Mouse (Mus musculus): ENCODE data around the gene Uvrag. TPM values are rescaled to one million over a fixed set of nuclear protein-coding genes. Genes with fewer than 3 reads are reported as not detected.

The Uvrag gene
- polyA plus RNA-seq, 1 experiment = 11.5 TPM

- H3K27ac ChIP-seq (replicated peaks; ENCODE audit: low read depth, low read length) = no peak overlapping the region
- H3K4me1 ChIP-seq (ENCODE audit: control insufficient read depth, insufficient read depth, insufficient read length, low read length) = peaks cover 8% of the 10 kb centered on the region
- no peak overlapping the region for H3K4me3 ChIP-seq (ENCODE audit: insufficient read depth, low read depth, low read length)
Measured at GRCm38 (mm10) chr7:98938621-98939020, 202.3 kb downstream of the Uvrag start.

- Histone ChIP-seq H3K27ac (replicated peaks; ENCODE audit: low read depth, low read length) (no peak overlapping the region), H3K4me1 (ENCODE audit: control insufficient read depth, insufficient read depth, insufficient read length, low read length) (peaks cover 8% of the 10 kb centered on the region), H3K4me3 (ENCODE audit: insufficient read depth, low read depth, low read length) (no peak overlapping the region)
Measured at GRCm38 (mm10) chr7:98937079-98937813, 203.7 kb downstream of the Uvrag start.

- Histone ChIP-seq H3K27ac (replicated peaks; ENCODE audit: low read depth, low read length) (no peak overlapping the region), H3K4me3 (ENCODE audit: insufficient read depth, low read depth, low read length) (no peak overlapping the region), H3K4me1 (ENCODE audit: control insufficient read depth, insufficient read depth, insufficient read length, low read length) (peaks cover 8% of the 10 kb centered on the region)
Measured at GRCm38 (mm10) chr7:98935757-98936156, 205.2 kb downstream of the Uvrag start.

- Histone ChIP-seq H3K27ac (replicated peaks; ENCODE audit: low read depth, low read length) (peak overlapping the region; percentile 45; the same call in 1 of the 2 replicates), H3K4me1 (ENCODE audit: control insufficient read depth, insufficient read depth, insufficient read length, low read length) (peaks cover 8% of the 10 kb centered on the region), H3K4me3 (ENCODE audit: insufficient read depth, low read depth, low read length) (no peak overlapping the region)
Measured at GRCm38 (mm10) chr7:98935193-98935592, 205.7 kb downstream of the Uvrag start.

GRCm38 (mm10) chr7:98928336-98929025, 212.5 kb downstream of the Uvrag start:
- no peak overlapping the region for H3K4me3 ChIP-seq (ENCODE audit: insufficient read depth, low read depth, low read length)
- H3K27ac ChIP-seq (replicated peaks; ENCODE audit: low read depth, low read length) = peak overlapping the region; percentile 91
- peaks cover 16% of the 10 kb centered on the region for H3K4me1 ChIP-seq (ENCODE audit: control insufficient read depth, insufficient read depth, insufficient read length, low read length)

- H3K4me1 ChIP-seq (ENCODE audit: control insufficient read depth, insufficient read depth, insufficient read length, low read length) = peaks cover 17% of the 10 kb centered on the region
- no peak overlapping the region for H3K4me3 ChIP-seq (ENCODE audit: insufficient read depth, low read depth, low read length)
- no peak overlapping the region for H3K27ac ChIP-seq (replicated peaks; ENCODE audit: low read depth, low read length)
Measured at GRCm38 (mm10) chr7:98926906-98927528, 213.9 kb downstream of the Uvrag start.

GRCm38 (mm10) chr7:98924380-98924869, 216.5 kb downstream of the Uvrag start:
- Histone ChIP-seq H3K4me3 (ENCODE audit: insufficient read depth, low read depth, low read length) (no peak overlapping the region), H3K27ac (replicated peaks; ENCODE audit: low read depth, low read length) (peak overlapping the region; percentile 26; the same call in 1 of the 2 replicates), H3K4me1 (ENCODE audit: control insufficient read depth, insufficient read depth, insufficient read length, low read length) (peaks cover 14% of the 10 kb centered on the region)

GRCm38 (mm10) chr7:98922984-98923383, 218.0 kb downstream of the Uvrag start:
- H3K4me3 ChIP-seq (ENCODE audit: insufficient read depth, low read depth, low read length) = no peak overlapping the region
- H3K4me1 ChIP-seq (ENCODE audit: control insufficient read depth, insufficient read depth, insufficient read length, low read length) = peaks cover 5% of the 10 kb centered on the region
- no peak overlapping the region for H3K27ac ChIP-seq (replicated peaks; ENCODE audit: low read depth, low read length)

GRCm38 (mm10) chr7:98917407-98917806, 223.5 kb downstream of the Uvrag start:
- Histone ChIP-seq H3K27ac (replicated peaks; ENCODE audit: low read depth, low read length) (no peak overlapping the region), H3K4me1 (ENCODE audit: control insufficient read depth, insufficient read depth, insufficient read length, low read length) (peaks cover 3% of the 10 kb centered on the region; the same call in 1 of the 2 replicates), H3K4me3 (ENCODE audit: insufficient read depth, low read depth, low read length) (no peak overlapping the region)

- no peak overlapping the region for H3K27ac ChIP-seq (replicated peaks; ENCODE audit: low read depth, low read length)
- peaks cover 3% of the 10 kb centered on the region; the same call in 1 of the 2 replicates for H3K4me1 ChIP-seq (ENCODE audit: control insufficient read depth, insufficient read depth, insufficient read length, low read length)
- no peak overlapping the region for H3K4me3 ChIP-seq (ENCODE audit: insufficient read depth, low read depth, low read length)
Measured at GRCm38 (mm10) chr7:98916581-98916980, 224.4 kb downstream of the Uvrag start.

- Histone ChIP-seq H3K4me1 (ENCODE audit: control insufficient read depth, insufficient read depth, insufficient read length, low read length) (peaks cover 3% of the 10 kb centered on the region; the same call in 1 of the 2 replicates), H3K4me3 (ENCODE audit: insufficient read depth, low read depth, low read length) (no peak overlapping the region), H3K27ac (replicated peaks; ENCODE audit: low read depth, low read length) (no peak overlapping the region)
Measured at GRCm38 (mm10) chr7:98912953-98913360, 228.0 kb downstream of the Uvrag start.

GRCm38 (mm10) chr7:98911276-98911675, 229.7 kb downstream of the Uvrag start:
- peaks cover 3% of the 10 kb centered on the region; the same call in 1 of the 2 replicates for H3K4me1 ChIP-seq (ENCODE audit: control insufficient read depth, insufficient read depth, insufficient read length, low read length)
- H3K4me3 ChIP-seq (ENCODE audit: insufficient read depth, low read depth, low read length) = no peak overlapping the region
- H3K27ac ChIP-seq (replicated peaks; ENCODE audit: low read depth, low read length) = no peak overlapping the region

- H3K27ac ChIP-seq (replicated peaks; ENCODE audit: low read depth, low read length) = no peak overlapping the region
- peaks cover 7% of the 10 kb centered on the region for H3K4me1 ChIP-seq (ENCODE audit: control insufficient read depth, insufficient read depth, insufficient read length, low read length)
- no peak overlapping the region for H3K4me3 ChIP-seq (ENCODE audit: insufficient read depth, low read depth, low read length)
Measured at GRCm38 (mm10) chr7:98910712-98911111, 230.2 kb downstream of the Uvrag start.

- no peak overlapping the region for H3K27ac ChIP-seq (replicated peaks; ENCODE audit: low read depth, low read length)
- H3K4me1 ChIP-seq (ENCODE audit: control insufficient read depth, insufficient read depth, insufficient read length, low read length) = peaks cover 8% of the 10 kb centered on the region
- no peak overlapping the region for H3K4me3 ChIP-seq (ENCODE audit: insufficient read depth, low read depth, low read length)
Measured at GRCm38 (mm10) chr7:98910164-98910563, 230.8 kb downstream of the Uvrag start.

- H3K27ac ChIP-seq (replicated peaks; ENCODE audit: low read depth, low read length) = no peak overlapping the region
- peaks cover 16% of the 10 kb centered on the region for H3K4me1 ChIP-seq (ENCODE audit: control insufficient read depth, insufficient read depth, insufficient read length, low read length)
- no peak overlapping the region for H3K4me3 ChIP-seq (ENCODE audit: insufficient read depth, low read depth, low read length)
Measured at GRCm38 (mm10) chr7:98907476-98907875, 233.5 kb downstream of the Uvrag start.

Measured in brown adipose tissue, adult 24 weeks (tissue).